In genomic region chrX:53370366-53370740, GRCm38 (mm10) we compare ENCODE assay signal across 8 mouse cellular contexts. TPM values are rescaled to one million over a fixed set of nuclear protein-coding genes. Genes with fewer than 3 reads are reported as not detected.
DNase-seq lines count a peak whose midpoint lies in the region; ATAC-seq lines count a peak whose summit lies in the region.

Gene Mospd1 (minus strand): TSS chrX:53370502.

- 19% methylated on average over 11 of the region's 15 CpGs for WGBS in hindbrain, embryonic 11.5 days

- no peaks in the 10 kb centered on the region for H3K27me3 ChIP-seq in hindbrain, embryonic 11.5 days (ENCODE audit: control insufficient read depth, insufficient read depth, low read length)

- H3K36me3 ChIP-seq in hindbrain, embryonic 11.5 days (ENCODE audit: control insufficient read depth, insufficient read depth, low read length) = no peaks in the 10 kb centered on the region

- H3K9ac ChIP-seq in hindbrain, embryonic 11.5 days (ENCODE audit: low read depth, low read length) = peak within 1 kb of the TSS; percentile 58

- peak within 1 kb of the TSS; percentile 46 for H3K4me2 ChIP-seq in hindbrain, embryonic 11.5 days (replicated peaks; ENCODE audit: low read depth, low read length)

- H3K9me3 ChIP-seq in hindbrain, embryonic 11.5 days (ENCODE audit: control insufficient read depth, low read length) = no peaks in the 10 kb centered on the region

- peak; percentile 97 for ATAC-seq in hindbrain, embryonic 11.5 days (ENCODE audit: low FRiP score)

- H3K4me3 ChIP-seq in hindbrain, embryonic 11.5 days (ENCODE audit: low read depth, low read length) = peak within 1 kb of the TSS; percentile 56

- peak within 1 kb of the TSS; percentile 72 for H3K27ac ChIP-seq in hindbrain, embryonic 11.5 days (ENCODE audit: low read depth, low read length)

- DNase-seq in MEL-GATA-1-ER (ENCODE audit: extremely low read depth, low read depth) = peak; percentile 65
- DNase-seq in cerebellum, adult 8-10 months = peak; percentile 69
- peak; percentile 58 to 83 for DNase-seq in frontal cortex, adult 2 months (ENCODE audit: extremely low spot score in 1 of 2, low spot score in 1 of 2)
- peak; percentile 83 for DNase-seq in hindbrain, embryonic 11.5 days (ENCODE audit: low spot score)
- DNase-seq in layer of hippocampus, postnatal 10 days (ENCODE audit: low spot score in 2 of 2) = peak; percentile 70 to 79
- peak; percentile 94 for DNase-seq in lung, postnatal 10 days
- peak; percentile 82 for DNase-seq in ovary, postnatal 36 days (ENCODE audit: low spot score)
- peak; percentile 93 for DNase-seq in thymus, postnatal 25 days

- H3K4me1 ChIP-seq in hindbrain, embryonic 11.5 days (replicated peaks; ENCODE audit: control insufficient read depth, insufficient read depth, low read length) = no peaks in the 10 kb centered on the region; the same call in 1 of the 2 replicates

RNA-seq across cellular contexts. Expression of gene Mospd1, which starts in this region (rescaled TPM):
- 12.4 and 14.2 TPM in 2 replicates for polyA plus RNA-seq in frontal cortex, adult 2 months (2012; rRNA removed)
- 66.5 and 67.3 TPM in 2 replicates for polyA plus RNA-seq in hindbrain, embryonic 11.5 days (2014; fragmentation: Nextera tagmentation; extraction: Ambion mirVana)
- 10 to 100 TPM; 12.7 to 15.1 TPM for total RNA-seq in layer of hippocampus, postnatal 10 days (2021)

Comparison
In these comparisons a context has a peak if more than half of its experiments do, and no peak if none do; other contexts are left out.
1. Peak in every context shown above with its lines: DNase-seq, ATAC-seq, H3K4me3 ChIP-seq and H3K27ac ChIP-seq.